Mouse (Mus musculus): ENCODE measurements around the gene Adam26b. TPM values are rescaled to one million over a fixed set of nuclear protein-coding genes. Genes with fewer than 3 reads are reported as not detected.
"Not testable (repeated sequence)": the region's sequence is repeated elsewhere in the genome, so short reads cannot be mapped to it uniquely, and the experiment has no call there.

Adam26b gene
- not detected in 2 replicates for polyA plus RNA-seq (2015; fragmentation: Nextera tagmentation; extraction: Ambion mirVana)

DNA sequence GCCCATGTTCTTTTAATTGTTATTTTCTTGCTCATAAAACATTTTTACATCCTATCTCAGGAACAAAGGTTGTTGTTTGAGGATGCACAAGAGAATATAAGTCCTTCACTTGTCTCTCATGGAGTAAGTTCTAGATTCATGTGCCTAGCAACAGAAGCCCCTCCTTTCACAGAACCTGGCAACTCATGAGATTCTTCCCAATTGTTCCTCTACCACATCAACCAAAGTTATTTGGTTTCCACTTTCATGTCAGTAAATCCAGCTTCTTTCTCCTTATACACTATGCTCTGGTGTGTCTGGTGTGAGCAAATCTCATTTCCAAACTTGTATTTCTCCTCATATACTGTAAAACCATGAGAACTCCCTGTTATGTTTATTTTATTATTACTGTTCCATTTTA is at the start of gene Adam26b:
Gene Adam26b (minus strand): TSS at position 101 of the 400 bp plus-strand sequence.
- H3K4me1 ChIP-seq (ENCODE audit: insufficient read depth); H3K9ac ChIP-seq (replicated peaks); H3K36me3 ChIP-seq (replicated peaks; ENCODE audit: insufficient read depth, low read length); DNase-seq; H3K27ac ChIP-seq (ENCODE audit: low read depth); H3K4me2 ChIP-seq (ENCODE audit: low read depth, low read length); ATAC-seq; H3K9me3 ChIP-seq (ENCODE audit: low read length); H3K4me3 ChIP-seq (ENCODE audit: low read depth, low read length); H3K27me3 ChIP-seq (ENCODE audit: insufficient read depth, low read length): not testable (repeated sequence)

DNA sequence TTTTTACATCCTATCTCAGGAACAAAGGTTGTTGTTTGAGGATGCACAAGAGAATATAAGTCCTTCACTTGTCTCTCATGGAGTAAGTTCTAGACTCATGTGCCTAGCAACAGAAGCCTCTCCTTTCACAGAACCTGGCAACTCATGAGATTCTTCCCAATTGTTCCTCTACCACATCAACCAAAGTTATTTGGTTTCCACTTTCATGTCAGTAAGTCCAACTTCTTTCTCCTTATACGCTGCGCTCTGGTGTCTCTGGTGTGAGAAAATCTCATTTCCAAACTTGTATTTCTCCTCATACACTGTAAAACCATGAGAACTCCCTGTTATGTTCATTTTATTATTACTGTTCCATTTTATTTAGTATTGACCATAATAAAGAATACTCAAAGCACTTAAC is 48.7 kb upstream of the Adam26b start, which contains the start of gene Adam26a:
Gene Adam26a (minus strand): TSS at position 101 of the 400 bp plus-strand sequence.
- H3K4me1 ChIP-seq (ENCODE audit: insufficient read depth); H3K4me2 ChIP-seq (ENCODE audit: low read depth, low read length); H3K9me3 ChIP-seq (ENCODE audit: low read length); H3K27me3 ChIP-seq (ENCODE audit: insufficient read depth, low read length); ATAC-seq; H3K36me3 ChIP-seq (replicated peaks; ENCODE audit: insufficient read depth, low read length); DNase-seq; H3K9ac ChIP-seq (replicated peaks); H3K27ac ChIP-seq (ENCODE audit: low read depth); H3K4me3 ChIP-seq (ENCODE audit: low read depth, low read length): not testable (repeated sequence)
- 74% methylated on average over 2 of the region's 2 CpGs for WGBS (ENCODE audit: insufficient replicate concordance)

Other genes starting within 250 kb of the Adam26b start
- not detected in 2 replicates for gene Zfp42, start 221.1 kb downstream of the Adam26b start, polyA plus RNA-seq (2015; fragmentation: Nextera tagmentation; extraction: Ambion mirVana)
- not detected in 2 replicates for gene Adam26a, start 48.6 kb upstream of the Adam26b start, polyA plus RNA-seq (2015; fragmentation: Nextera tagmentation; extraction: Ambion mirVana)
- gene Gm5346, start 99.2 kb upstream of the Adam26b start, polyA plus RNA-seq (2015; fragmentation: Nextera tagmentation; extraction: Ambion mirVana) = not detected in 2 replicates
- gene Adam34, start 181.9 kb upstream of the Adam26b start, polyA plus RNA-seq (2015; fragmentation: Nextera tagmentation; extraction: Ambion mirVana) = not detected in 2 replicates